Mouse (Mus musculus) ES-E14 (cell line): Measurements from ENCODE around the gene Retsat. TPM values are rescaled to one million over a fixed set of nuclear protein-coding genes. Genes with fewer than 3 reads are reported as not detected.

ENCODE experiments used
- DNase-seq: peaks from one replicate; pipeline ENCODE4 v3.0.0-alpha.2; 2013; ENCODE audit warnings: low read depth, low spot score
- H3K27ac ChIP-seq: 2 replicates; pipeline ENCODE4 v1.5.1; 2012; ENCODE audit warnings: low read depth, mild to moderate bottlenecking, low read length, moderate library complexity, mixed read lengths; ENCODE audit not compliant: poor library complexity, insufficient read depth, severe bottlenecking
- H3K36me3 ChIP-seq: 2 replicates; pipeline ENCODE4 v1.6.1; 2012; ENCODE audit warnings: mild to moderate bottlenecking, low read length, moderate library complexity, mixed read lengths; ENCODE audit not compliant: control insufficient read depth, poor library complexity, insufficient read depth, severe bottlenecking
- H3K4me1 ChIP-seq, 2 experiments: fragments of 150-350 bp in 1 of 2; sonication (generic) in 1 of 2; 2 replicates each; pipeline ENCODE4 v1.6.1; 2012; ENCODE audit warnings: low read length in 2 of 2, mild to moderate bottlenecking in 1 of 2, mixed read lengths in 1 of 2; ENCODE audit not compliant: control insufficient read depth in 2 of 2, insufficient read depth in 2 of 2, poor library complexity in 1 of 2
- H3K4me3 ChIP-seq, 2 experiments: fragments of 150-350 bp in 1 of 2; sonication (generic) in 1 of 2; 2 replicates each; pipeline ENCODE4 v1.5.1; 2012; ENCODE audit warnings: low read length in 2 of 2, low read depth in 1 of 2, mild to moderate bottlenecking in 1 of 2, mixed read lengths in 1 of 2; ENCODE audit not compliant: insufficient read depth in 1 of 2, poor library complexity in 1 of 2, severe bottlenecking in 1 of 2
- H3K9ac ChIP-seq: 2 replicates; pipeline ENCODE4 v1.6.1; 2012; ENCODE audit warnings: low read depth, mild to moderate bottlenecking, low read length, mixed read lengths; ENCODE audit not compliant: poor library complexity, insufficient read depth, severe bottlenecking
- H3K9me3 ChIP-seq: fragments of 150-350 bp; sonication (generic); 2 replicates; pipeline ENCODE4 v1.6.1; 2012; ENCODE audit warnings: low read depth, mild to moderate bottlenecking, low read length; ENCODE audit not compliant: control insufficient read depth, insufficient read depth
- CHD2 ChIP-seq: IDR thresholded peaks from 2 replicates; pipeline ENCODE4 v1.6.1; 2014; ENCODE audit warnings: mild to moderate bottlenecking, low read depth, low read length, inconsistent platforms
- HCFC1 ChIP-seq: IDR thresholded peaks from 2 replicates; pipeline ENCODE4 v1.6.1; 2012; ENCODE audit warnings: low read length, inconsistent platforms, borderline replicate concordance; ENCODE audit not compliant: insufficient read depth
- MAFK ChIP-seq: IDR thresholded peaks from 2 replicates; pipeline ENCODE4 v1.6.1; 2014; ENCODE audit warnings: mild to moderate bottlenecking, low read depth, low read length, inconsistent platforms; ENCODE audit not compliant: insufficient read depth
- ZC3H11A ChIP-seq: IDR thresholded peaks from 2 replicates; pipeline ENCODE4 v1.6.1; 2012; ENCODE audit warnings: low read depth, mild to moderate bottlenecking, inconsistent platforms, low read length, borderline replicate concordance
- ZNF384 ChIP-seq: IDR thresholded peaks from 2 replicates; pipeline ENCODE4 v1.6.1; 2012; ENCODE audit warnings: low read depth, low read length, inconsistent platforms
- in situ Hi-C, 2 experiments: fragments of 600-800 bp; cut with MboI; formaldehyde crosslinking; loops; one replicate each; pipeline ENCODE4 v1.15.1; 2025; ENCODE audit warnings: low sequenced_read_pairs in 2 of 2, inconsistent platforms in 1 of 2; ENCODE audit not compliant: unreplicated experiment in 2 of 2
- total RNA-seq: library from RNA; depleted of rRNA; stranded (reverse); fragments of 300-350 nt; gene quantifications from 2 replicates; pipeline ENCODE4 v1.2.3, GENCODE M21; 2012

The Retsat gene
- total RNA-seq, 1 experiment = 20.2 TPM

DNA sequence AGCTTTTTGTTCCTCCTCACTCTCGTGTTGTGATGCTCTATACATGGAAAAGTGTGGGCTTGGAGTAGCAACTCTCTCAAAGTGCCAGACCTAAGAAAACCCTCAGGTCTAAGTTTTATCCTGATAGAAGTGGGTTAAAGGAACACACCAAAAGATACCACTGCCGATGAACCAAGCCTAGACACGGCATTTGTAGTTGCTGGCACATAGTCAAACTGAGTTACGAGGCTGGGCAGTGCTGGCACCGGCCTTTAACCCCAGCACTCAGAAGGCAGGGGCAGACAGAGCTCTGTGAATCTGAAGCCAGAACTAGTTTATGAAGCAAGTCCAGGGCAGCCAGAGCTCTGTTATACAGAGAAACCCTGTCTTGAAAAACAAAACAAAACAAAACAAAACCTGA lies 9.4 kb downstream of the Retsat start:
- no peak overlapping the region for H3K4me3 ChIP-seq
- peaks cover 2% of the 10 kb centered on the region for H3K36me3 ChIP-seq
- no peak overlapping the region for H3K27ac ChIP-seq
- H3K9ac ChIP-seq = no peak overlapping the region
- H3K4me1 ChIP-seq = no peaks in the 10 kb centered on the region
- no peak for DNase-seq
- H3K9me3 ChIP-seq = no peaks in the 10 kb centered on the region
- in situ Hi-C loops = no loop called here
- TF ChIP-seq ZC3H11A = no peak
- no peak for TF ChIP-seq CHD2
- TF ChIP-seq MAFK = no peak
- TF ChIP-seq HCFC1 = no peak

DNA sequence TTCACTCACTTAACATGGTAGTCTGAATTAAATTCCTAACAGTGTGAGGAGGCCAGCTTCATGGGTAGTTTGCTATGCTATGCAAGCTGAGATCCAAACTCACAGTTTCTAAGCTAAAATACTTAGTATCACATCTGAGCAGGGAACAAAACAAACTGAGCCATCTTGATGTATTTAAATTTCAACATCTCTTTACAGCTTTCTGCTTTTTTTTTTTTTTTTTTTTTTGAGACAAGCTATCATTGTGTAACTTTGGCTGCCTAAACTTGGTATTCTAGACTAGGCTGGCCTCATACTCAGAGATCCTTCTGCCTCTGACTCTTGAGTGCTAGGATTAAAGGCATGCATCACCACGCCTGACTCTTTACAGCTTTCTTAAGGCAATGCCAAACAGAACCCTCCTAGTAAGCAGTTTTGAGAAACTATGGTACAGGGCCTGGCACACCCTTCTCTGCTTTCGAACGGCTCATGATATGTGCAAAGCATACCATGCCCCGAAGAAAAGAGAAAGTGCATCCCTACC lies 10.4 kb downstream of the Retsat start:
- Histone ChIP-seq H3K4me3 (no peak overlapping the region), H3K4me1 (no peaks in the 10 kb centered on the region), H3K27ac (no peak overlapping the region), H3K9me3 (no peaks in the 10 kb centered on the region), H3K36me3 (peaks cover 5% of the 10 kb centered on the region), H3K9ac (no peak overlapping the region)
- in situ Hi-C loops = no loop called here
- no peak for DNase-seq
- TF ChIP-seq ZC3H11A = no peak
- no peak for TF ChIP-seq ZNF384
- no peak for TF ChIP-seq CHD2
- TF ChIP-seq MAFK = no peak

DNA sequence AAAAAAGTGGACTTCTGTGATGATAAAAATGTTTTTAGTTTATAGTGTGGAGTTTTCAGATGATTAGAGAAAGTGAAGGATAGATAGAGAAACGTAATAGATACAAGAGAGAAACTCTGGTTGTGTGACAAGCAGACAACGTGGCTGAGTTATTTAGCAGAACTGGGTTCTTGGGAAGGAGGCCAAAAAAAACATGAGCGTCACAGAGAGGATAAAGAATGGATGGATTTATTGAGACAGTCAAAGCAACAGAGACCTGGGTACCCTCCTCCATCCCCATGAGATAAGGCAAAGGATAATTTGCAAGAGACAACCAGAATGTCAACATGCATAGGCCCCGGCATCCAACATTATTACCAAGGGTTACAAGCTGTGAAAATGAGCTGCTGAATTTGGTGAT lies 12.0 kb downstream of the Retsat start:
- Histone ChIP-seq H3K36me3 (peaks cover 5% of the 10 kb centered on the region), H3K27ac (no peak overlapping the region), H3K4me3 (no peak overlapping the region), H3K9me3 (no peaks in the 10 kb centered on the region), H3K4me1 (no peaks in the 10 kb centered on the region), H3K9ac (no peak overlapping the region)
- no peak for DNase-seq
- in situ Hi-C loops = no loop called here
- TF ChIP-seq HCFC1 = no peak
- no peak for TF ChIP-seq MAFK
- TF ChIP-seq CHD2 = no peak
- no peak for TF ChIP-seq ZC3H11A
- no peak for TF ChIP-seq ZNF384

DNA sequence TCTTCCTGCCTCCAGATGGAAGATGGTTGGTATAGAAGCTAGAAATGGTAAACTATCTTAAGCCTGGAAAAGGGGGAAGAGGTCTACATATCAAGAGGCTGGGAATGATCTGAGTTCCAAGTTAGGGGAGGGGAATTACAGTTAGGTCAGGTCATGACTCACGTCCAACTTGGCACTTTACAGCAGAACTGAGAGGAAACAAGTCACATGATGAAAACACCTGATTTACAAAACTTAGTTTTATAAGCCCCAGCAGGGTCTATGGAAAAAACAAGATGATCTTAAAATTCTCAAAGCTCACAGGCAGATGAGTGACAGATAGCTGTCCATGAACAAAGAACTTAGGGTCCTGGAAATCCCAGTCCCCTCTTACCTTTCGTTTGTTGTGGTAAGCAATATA lies 16.9 kb downstream of the Retsat start:
- DNase-seq = no peak
- in situ Hi-C loops = no loop called here
- Histone ChIP-seq H3K4me3 (peak overlapping the region; percentile 95 to 99; a peak in 2 of 4 replicates), H3K27ac (no peak overlapping the region), H3K9me3 (no peaks in the 10 kb centered on the region), H3K4me1 (0 out of 4 replicates have a peak, but pooled peaks cover 0 to 2% of the 10 kb centered on the region in 2 experiments), H3K36me3 (peaks cover 3% of the 10 kb centered on the region), H3K9ac (no peak overlapping the region)
- TF ChIP-seq CHD2 (no peak), HCFC1 (no peak), MAFK (no peak), ZNF384 (no peak), ZC3H11A (no peak)

DNA sequence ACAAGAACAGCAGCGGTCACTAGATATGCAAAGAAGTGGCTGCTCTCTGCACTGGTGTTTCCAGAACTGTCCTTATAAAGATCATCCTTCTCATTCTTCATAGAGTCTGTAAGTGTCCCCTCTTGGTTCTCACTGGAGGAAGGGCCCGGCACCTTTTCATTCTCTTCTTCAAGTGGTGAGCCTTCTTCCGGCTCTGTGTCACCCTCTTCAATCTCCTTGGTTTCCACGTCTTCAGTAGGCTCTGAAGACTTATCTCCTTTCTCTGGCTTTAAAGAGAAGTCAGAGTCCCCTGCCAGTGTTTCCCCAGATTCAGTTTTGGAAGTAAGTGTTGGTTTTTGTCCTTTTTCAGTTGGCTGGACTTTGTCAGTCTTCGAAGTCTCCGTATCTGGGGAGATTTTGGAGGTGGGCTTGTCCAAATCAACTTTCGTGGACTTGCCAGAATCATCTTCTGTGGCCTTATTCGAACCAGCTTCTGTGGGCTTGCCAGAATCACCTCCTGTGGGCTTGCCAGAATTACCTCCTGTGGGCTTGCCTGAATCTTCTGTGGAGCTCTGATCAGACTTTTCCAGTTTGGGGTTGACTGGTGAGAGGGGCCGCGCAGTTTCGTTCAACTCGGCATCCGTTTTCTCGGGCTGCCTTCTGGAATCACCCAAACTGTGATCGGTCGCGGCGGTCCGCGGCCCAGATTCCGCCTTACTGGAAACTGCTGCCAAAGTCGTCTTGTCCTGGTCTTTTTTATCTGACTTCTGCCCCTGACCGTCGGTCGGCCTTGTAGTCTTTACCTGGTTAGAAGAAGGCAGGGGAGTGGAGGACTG lies 17.5 kb downstream of the Retsat start:
- TF ChIP-seq MAFK (no peak), ZC3H11A (no peak), HCFC1 (no peak), ZNF384 (no peak), CHD2 (no peak)
- in situ Hi-C loops = no loop called here
- H3K9me3 ChIP-seq = no peaks in the 10 kb centered on the region
- peak overlapping the region; percentile 95 to 99 for H3K4me3 ChIP-seq
- peak overlapping the region; percentile 92 for H3K9ac ChIP-seq
- peaks cover 3% of the 10 kb centered on the region for H3K36me3 ChIP-seq
- H3K4me1 ChIP-seq = 0 out of 4 replicates have a peak, but pooled peaks cover 0 to 2% of the 10 kb centered on the region in 2 experiments
- DNase-seq = no peak
- H3K27ac ChIP-seq = no peak overlapping the region
